ENCODE assay signal across 8 mouse cellular contexts in the genomic region with DNA sequence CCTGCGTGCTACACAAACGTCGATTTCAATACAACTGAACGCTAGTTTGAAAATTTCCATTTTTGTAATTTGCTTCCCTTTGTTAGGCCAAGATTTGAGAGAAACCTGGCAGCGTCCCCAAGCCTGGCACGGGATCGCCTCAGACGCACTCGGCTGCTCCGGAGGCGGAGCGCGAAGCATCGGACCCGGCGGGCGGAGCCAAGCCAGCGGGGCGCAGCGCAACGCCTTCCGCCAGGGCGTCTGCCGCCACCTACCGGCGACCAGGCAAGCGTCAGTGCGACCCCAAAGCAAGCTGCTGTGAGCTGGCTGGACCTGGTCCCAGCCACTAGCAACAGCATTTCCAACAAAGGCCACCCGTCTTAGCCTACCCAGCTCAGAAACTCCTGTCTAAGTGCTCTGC.
DNase-seq lines count a peak whose midpoint lies in the region; ATAC-seq and TF ChIP-seq lines count a peak whose summit lies in the region.

No protein-coding gene starts in this region.

- peak overlapping the region; percentile 28 for H3K4me3 ChIP-seq in forebrain, embryonic 11.5 days (ENCODE audit: low read depth, low read length)
- peak overlapping the region; percentile 57 for H3K4me3 ChIP-seq in heart, embryonic 16.5 days (ENCODE audit: low read length)
- peak overlapping the region; percentile 30 to 31; a peak in 3 of 4 replicates for H3K4me3 ChIP-seq in liver, embryonic 14.5 days (ENCODE audit: insufficient read depth in 1 of 2, low read depth in 2 of 2, low read length in 2 of 2)
- H3K4me3 ChIP-seq in stomach, embryonic 15.5 days (replicated peaks), result peak overlapping the region; percentile 36

- peaks cover 11% of the 10 kb centered on the region; the same call in 1 of the 2 replicates for H3K4me1 ChIP-seq in forebrain, embryonic 11.5 days (replicated peaks; ENCODE audit: control insufficient read depth, insufficient read depth, low read length)
- H3K4me1 ChIP-seq in heart, embryonic 16.5 days (ENCODE audit: control insufficient read depth, insufficient read depth, low read length), result peaks cover 6% of the 10 kb centered on the region
- no peaks in the 10 kb centered on the region; a peak in 1 of 4 replicates for H3K4me1 ChIP-seq in liver, embryonic 14.5 days (replicated peaks; ENCODE audit: control insufficient read depth in 2 of 2, insufficient read depth in 2 of 2, low read length in 1 of 2)
- peaks cover 12% of the 10 kb centered on the region for H3K4me1 ChIP-seq in stomach, embryonic 15.5 days

- peak overlapping the region; percentile 75 for H3K27ac ChIP-seq in forebrain, embryonic 11.5 days (ENCODE audit: low read depth, low read length)
- peak overlapping the region; percentile 77 for H3K27ac ChIP-seq in heart, embryonic 16.5 days (ENCODE audit: low read length)
- H3K27ac ChIP-seq in liver, embryonic 14.5 days, result no peak overlapping the region
- peak overlapping the region; percentile 67 for H3K27ac ChIP-seq in stomach, embryonic 15.5 days

- H3K9ac ChIP-seq in forebrain, embryonic 11.5 days (ENCODE audit: low read length), result peak overlapping the region; percentile 69
- H3K9ac ChIP-seq in heart, embryonic 16.5 days (ENCODE audit: low read length), result peak overlapping the region; percentile 78
- H3K9ac ChIP-seq in liver, embryonic 14.5 days (replicated peaks), result no peak overlapping the region
- H3K9ac ChIP-seq in stomach, embryonic 15.5 days, result 0 out of 2 replicates have a peak overlapping the region, but pooled peaks have one; percentile 2

- no peaks in the 10 kb centered on the region for H3K36me3 ChIP-seq in forebrain, embryonic 11.5 days (ENCODE audit: control insufficient read depth, insufficient read depth, low read length)
- H3K36me3 ChIP-seq in heart, embryonic 16.5 days (ENCODE audit: control insufficient read depth, insufficient read depth), result no peaks in the 10 kb centered on the region
- no peaks in the 10 kb centered on the region for H3K36me3 ChIP-seq in liver, embryonic 14.5 days (replicated peaks; ENCODE audit: control insufficient read depth, insufficient read depth, low read depth)
- H3K36me3 ChIP-seq in stomach, embryonic 15.5 days, result no peaks in the 10 kb centered on the region

- peak overlapping the region; percentile 70 for H3K4me2 ChIP-seq in forebrain, embryonic 11.5 days (ENCODE audit: low read depth, low read length, severe bottlenecking)
- peak overlapping the region; percentile 82 for H3K4me2 ChIP-seq in heart, embryonic 16.5 days (ENCODE audit: low read depth, low read length)
- H3K4me2 ChIP-seq in liver, embryonic 14.5 days (ENCODE audit: low read depth), result peak overlapping the region; percentile 67
- peak overlapping the region; percentile 62 for H3K4me2 ChIP-seq in stomach, embryonic 15.5 days

- TF ChIP-seq EP300 in liver, embryonic 14.5 days (IDR thresholded peaks at IDR 0.05; ENCODE audit: low read depth), result no peak

- under 1% methylated on average over 29 of the region's 29 CpGs for WGBS in forebrain, embryonic 11.5 days
- WGBS in heart, embryonic 16.5 days, result under 1% methylated on average over 29 of the region's 29 CpGs
- WGBS in liver, embryonic 14.5 days (ENCODE audit: insufficient replicate concordance), result under 1% methylated on average over 29 of the region's 29 CpGs
- under 1% methylated on average over 29 of the region's 29 CpGs for WGBS in stomach, embryonic 15.5 days

- H3K27me3 ChIP-seq in forebrain, embryonic 11.5 days (ENCODE audit: control insufficient read depth, insufficient read depth, low read length), result no peaks in the 10 kb centered on the region
- no peaks in the 10 kb centered on the region for H3K27me3 ChIP-seq in heart, embryonic 16.5 days (ENCODE audit: control insufficient read depth, insufficient read depth, low read length)
- H3K27me3 ChIP-seq in liver, embryonic 14.5 days (ENCODE audit: control insufficient read depth, insufficient read depth, low read length), result peaks cover 17% of the 10 kb centered on the region
- no peaks in the 10 kb centered on the region for H3K27me3 ChIP-seq in stomach, embryonic 15.5 days (replicated peaks)

- ATAC-seq in forebrain, embryonic 11.5 days (replicated peaks; ENCODE audit: low FRiP score), result peak; percentile 94
- peak; percentile 89 for ATAC-seq in heart, embryonic 16.5 days (replicated peaks; ENCODE audit: extremely low read depth, insufficient read depth, low FRiP score)
- peak; percentile 64 for ATAC-seq in liver, embryonic 14.5 days (ENCODE audit: insufficient read depth)
- peak; percentile 89 for ATAC-seq in stomach, embryonic 15.5 days (ENCODE audit: insufficient read depth, low FRiP score, low read depth)

- TF ChIP-seq CTCF in liver, embryonic 14.5 days (IDR thresholded peaks at IDR 0.05; ENCODE audit: low read depth), result peak; percentile 85

- peak; percentile 83 for DNase-seq in CD8-positive naive resting alpha-beta T cell, adult 2 months (ENCODE audit: low read depth in 2 of 2, low spot score in 2 of 2)
- peak; percentile 46 for DNase-seq in c-Kit-positive CD71-positive TER-119-negative erythroid progenitor cells, embryonic 14.5 days (ENCODE audit: low read depth)
- DNase-seq in forebrain, embryonic 11.5 days (ENCODE audit: low spot score), result peak; percentile 96
- peak; percentile 94 to 98 for DNase-seq in kidney, postnatal 36 days
- DNase-seq in liver, embryonic 14.5 days (ENCODE audit: low read depth in 3 of 3, low spot score in 3 of 3), result peak; percentile 23 to 35 (median 28)
- peak; percentile 87 for DNase-seq in neural tube, embryonic 10.5 days (ENCODE audit: extremely low spot score, low spot score)

- H3K9me3 ChIP-seq in forebrain, embryonic 11.5 days (ENCODE audit: control insufficient read depth, low read length), result no peaks in the 10 kb centered on the region; the same call in 1 of the 2 replicates
- H3K9me3 ChIP-seq in heart, embryonic 16.5 days (replicated peaks; ENCODE audit: control insufficient read depth, low read length), result peaks cover 7% of the 10 kb centered on the region; the same call in 1 of the 2 replicates
- H3K9me3 ChIP-seq in liver, embryonic 14.5 days (ENCODE audit: control insufficient read depth, low read length), result no peaks in the 10 kb centered on the region
- no peaks in the 10 kb centered on the region for H3K9me3 ChIP-seq in stomach, embryonic 15.5 days

Comparison
In these comparisons a context has a peak if more than half of its experiments do, and no peak if none do; other contexts are left out.
1. DNase-seq: peak in every context shown above with its lines; median percentile 96 in forebrain, embryonic 11.5 days; 96 in kidney, postnatal 36 days; 87 in neural tube, embryonic 10.5 days; 83 in CD8-positive naive resting alpha-beta T cell, adult 2 months; 46 in c-Kit-positive CD71-positive TER-119-negative erythroid progenitor cells, embryonic 14.5 days; 28 in liver, embryonic 14.5 days.